Mouse (Mus musculus) stomach, embryonic 16.5 days (tissue): ENCODE measurements around the gene Pdzrn3. TPM values are rescaled to one million over a fixed set of nuclear protein-coding genes. Genes with fewer than 3 reads are reported as not detected.

Source experiments
- ATAC-seq: fragments of 200-750 bp; cut with Nextera tagmentation; 2 replicates; pipeline ENCODE4 v1.8.0; 2017; ENCODE audit warnings: moderate number of reproducible peaks, moderate TSS enrichment; ENCODE audit not compliant: insufficient read depth, low FRiP score
- H3K27ac ChIP-seq: fragments of 300-500 bp; sonication (generic); 2 replicates; pipeline ENCODE4 v1.5.1; 2014; ENCODE audit warnings: low read length
- H3K27me3 ChIP-seq: fragments of 300-500 bp; sonication (generic); 2 replicates; pipeline ENCODE4 v1.6.1; 2014; ENCODE audit warnings: low read length, control low read depth, mixed read lengths; ENCODE audit not compliant: control insufficient read depth, insufficient read depth
- H3K36me3 ChIP-seq: fragments of 300-500 bp; sonication (generic); 2 replicates; pipeline ENCODE4 v1.6.1; 2014; ENCODE audit warnings: low read length; ENCODE audit not compliant: control insufficient read depth, insufficient read depth
- H3K4me1 ChIP-seq: fragments of 300-500 bp; sonication (generic); 2 replicates; pipeline ENCODE4 v1.6.1; 2014; ENCODE audit warnings: low read length, control low read depth, mixed read lengths; ENCODE audit not compliant: control insufficient read depth, insufficient read depth
- H3K4me2 ChIP-seq: fragments of 300-500 bp; sonication (generic); 2 replicates; pipeline ENCODE4 v1.6.1; 2014; ENCODE audit warnings: low read depth, low read length, mixed read lengths
- H3K4me3 ChIP-seq: fragments of 300-500 bp; sonication (generic); replicated peaks from 2 replicates; pipeline ENCODE4 v1.5.1; 2014; ENCODE audit warnings: mild to moderate bottlenecking, low read length
- H3K9ac ChIP-seq: fragments of 300-500 bp; sonication (generic); 2 replicates; pipeline ENCODE4 v1.6.1; 2014; ENCODE audit warnings: low read length
- H3K9me3 ChIP-seq: fragments of 300-500 bp; sonication (generic); replicated peaks from 2 replicates; pipeline ENCODE4 v1.6.1; 2016; ENCODE audit warnings: low read length, control low read depth; ENCODE audit not compliant: control insufficient read depth
- WGBS: fragments of 180-500 bp; shearing (Covaris S2); extraction: QIAGEN DNeasy Blood & Tissue Kit; methylation state at CpG from one replicate; pipeline ENCODE4 v1.1.7; 2014; 5-methylcytosine and 5-hydroxymethylcytosine counted together
- polyA plus RNA-seq: library from polyadenylated mRNA; unstranded; fragments of >200 nt; fragmentation: Nextera tagmentation; extraction: Ambion mirVana; gene quantifications from 2 replicates; pipeline ENCODE4 v1.2.1, GENCODE M21; 2015

The Pdzrn3 gene
- polyA plus RNA-seq, 1 experiment from 2014 or later = 9.1 TPM

DNA sequence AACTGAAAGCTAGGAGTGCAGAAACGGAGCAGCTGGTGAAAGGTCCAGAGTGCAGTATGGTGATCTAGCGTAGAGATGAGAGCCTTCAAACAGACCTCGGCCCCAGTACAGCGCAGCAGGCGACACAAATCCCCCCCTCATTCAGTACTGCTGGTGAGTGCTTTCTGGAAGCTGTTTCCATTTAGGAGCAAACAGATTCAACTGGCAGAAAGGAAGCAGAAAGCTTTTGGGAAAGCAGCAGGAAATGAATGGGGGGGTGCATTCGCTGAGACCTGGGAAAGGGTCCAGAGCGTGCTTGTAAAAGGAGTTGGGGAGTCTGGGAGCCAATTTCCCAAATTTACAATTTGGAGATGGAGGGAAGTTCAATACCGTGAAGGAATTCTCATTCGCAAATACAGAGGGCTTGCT lies 96.9 kb downstream of the Pdzrn3 start:
- H3K27ac ChIP-seq = peak overlapping the region; percentile 61
- H3K27me3 ChIP-seq = no peaks in the 10 kb centered on the region
- no peaks in the 10 kb centered on the region for H3K9me3 ChIP-seq
- H3K9ac ChIP-seq = peak overlapping the region; percentile 40; the same call in 1 of the 2 replicates
- ATAC-seq = no peak
- no peaks in the 10 kb centered on the region for H3K36me3 ChIP-seq
- WGBS = 37% methylated on average over 9 of the region's 9 CpGs
- peaks cover 59% of the 10 kb centered on the region for H3K4me1 ChIP-seq
- no peak overlapping the region for H3K4me3 ChIP-seq
- H3K4me2 ChIP-seq = peak overlapping the region; percentile 9; the same call in 1 of the 2 replicates

DNA sequence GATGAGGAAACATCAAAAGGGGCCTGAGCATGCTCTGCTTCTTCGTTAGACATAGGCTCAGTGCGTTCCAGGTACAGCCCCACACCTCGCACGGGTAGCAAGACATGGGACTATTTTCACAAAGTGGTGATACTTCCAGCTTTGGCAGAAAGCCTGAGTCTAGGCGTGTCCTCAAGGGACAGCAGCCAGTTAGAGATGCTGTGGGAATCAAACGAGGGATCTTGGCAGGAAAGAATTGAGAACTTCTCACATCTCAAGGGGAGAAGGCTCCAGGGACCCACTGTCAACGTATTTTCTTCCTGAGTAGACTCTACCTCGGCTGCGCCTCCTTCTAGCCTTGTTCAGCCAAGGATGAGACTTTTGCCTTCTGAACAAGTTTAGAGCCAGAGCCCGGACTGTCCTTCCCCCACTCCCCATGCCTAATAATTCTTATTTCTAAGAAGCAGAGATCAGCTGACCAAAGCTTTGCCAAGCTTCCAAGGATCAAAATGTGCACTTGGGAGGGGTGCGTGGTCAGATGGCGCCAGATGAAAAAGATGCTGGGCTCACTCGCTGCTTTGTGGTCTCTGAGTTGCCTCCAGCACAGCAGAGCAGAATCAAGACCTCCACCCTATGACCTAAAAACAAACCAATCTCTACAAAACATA lies 99.3 kb downstream of the Pdzrn3 start:
- no peak overlapping the region for H3K9ac ChIP-seq

DNA sequence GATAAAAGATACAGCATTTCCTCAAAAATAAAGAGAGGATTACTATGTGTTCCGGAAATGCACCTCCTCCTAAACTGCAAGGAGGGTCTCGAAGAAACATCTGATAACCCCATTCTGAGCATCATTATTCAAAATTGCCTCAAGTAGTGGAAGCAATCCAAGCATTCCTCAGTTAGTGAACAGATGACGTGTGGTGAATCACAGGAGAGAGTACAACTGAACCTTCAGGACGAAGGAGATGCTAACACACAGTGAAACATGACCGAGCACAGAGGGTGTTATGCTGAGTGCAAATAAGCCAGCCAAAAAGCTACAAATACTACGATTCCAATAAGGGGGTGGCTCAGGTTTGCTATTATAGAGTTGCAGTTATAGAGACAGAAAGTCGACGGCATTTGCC lies 101.4 kb downstream of the Pdzrn3 start:
- no peak overlapping the region for H3K4me2 ChIP-seq
- no peak overlapping the region for H3K27ac ChIP-seq
- H3K27me3 ChIP-seq = no peaks in the 10 kb centered on the region
- no peak overlapping the region for H3K4me3 ChIP-seq
- H3K36me3 ChIP-seq = no peaks in the 10 kb centered on the region
- peaks cover 51% of the 10 kb centered on the region for H3K4me1 ChIP-seq
- no peak for ATAC-seq
- WGBS = 62% methylated on average over 8 of the region's 8 CpGs
- H3K9ac ChIP-seq = no peak overlapping the region
- no peaks in the 10 kb centered on the region for H3K9me3 ChIP-seq

More for the DNA sequence above, 99.3 kb downstream of the Pdzrn3 start:
- no peak for ATAC-seq
- H3K36me3 ChIP-seq = no peaks in the 10 kb centered on the region
- WGBS = 55% methylated on average over 13 of the region's 13 CpGs
- peaks cover 52% of the 10 kb centered on the region for H3K4me1 ChIP-seq
- H3K4me3 ChIP-seq = no peak overlapping the region
- H3K9me3 ChIP-seq = no peaks in the 10 kb centered on the region
- no peak overlapping the region for H3K4me2 ChIP-seq
- H3K27ac ChIP-seq = peak overlapping the region; percentile 34
- no peaks in the 10 kb centered on the region for H3K27me3 ChIP-seq

DNA sequence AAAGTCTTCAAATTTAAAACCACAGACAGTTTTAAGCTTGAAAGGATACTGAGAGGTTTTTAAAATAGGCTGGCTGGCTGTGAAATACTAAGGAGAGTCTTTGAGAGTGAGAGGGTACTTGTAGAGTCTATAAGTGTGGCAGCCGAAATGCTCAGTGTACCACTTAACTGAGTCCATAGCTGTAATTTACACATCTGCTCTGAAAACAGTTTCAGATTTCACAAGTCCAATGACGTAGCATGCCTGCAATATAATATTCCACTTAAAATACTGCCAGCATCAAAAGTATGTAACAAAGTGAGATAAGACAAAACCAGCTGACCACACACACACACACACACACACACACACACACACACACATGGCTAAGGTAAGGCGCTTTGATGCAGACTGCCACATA lies 101.9 kb downstream of the Pdzrn3 start:
- H3K36me3 ChIP-seq = no peaks in the 10 kb centered on the region
- H3K4me1 ChIP-seq = peaks cover 51% of the 10 kb centered on the region
- WGBS = 85% methylated on average over 3 of the region's 3 CpGs
- H3K27me3 ChIP-seq = no peaks in the 10 kb centered on the region
- H3K27ac ChIP-seq = no peak overlapping the region
- H3K4me2 ChIP-seq = no peak overlapping the region
- no peak overlapping the region for H3K4me3 ChIP-seq
- no peaks in the 10 kb centered on the region for H3K9me3 ChIP-seq
- no peak for ATAC-seq
- H3K9ac ChIP-seq = no peak overlapping the region

DNA sequence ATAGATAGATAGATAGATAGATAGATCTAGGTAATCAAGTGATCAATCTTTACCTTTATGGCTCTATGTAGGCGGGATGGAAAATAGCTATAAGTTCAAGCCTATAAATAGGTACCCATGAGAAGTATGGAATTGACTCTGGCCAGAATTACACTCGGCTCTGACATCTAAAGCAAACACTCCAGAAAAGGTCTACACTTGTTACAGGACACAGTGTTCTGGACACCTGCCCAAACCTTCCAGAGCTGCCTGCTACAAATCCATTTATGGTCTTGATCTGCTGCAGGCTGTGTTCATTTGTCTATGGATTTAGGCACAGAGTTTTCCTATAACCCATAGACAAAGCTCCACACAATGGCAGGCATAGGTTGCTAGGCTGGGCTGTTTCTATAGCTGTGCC lies 102.9 kb downstream of the Pdzrn3 start:
- H3K4me1 ChIP-seq = peaks cover 58% of the 10 kb centered on the region
- no peak overlapping the region for H3K9ac ChIP-seq

DNA sequence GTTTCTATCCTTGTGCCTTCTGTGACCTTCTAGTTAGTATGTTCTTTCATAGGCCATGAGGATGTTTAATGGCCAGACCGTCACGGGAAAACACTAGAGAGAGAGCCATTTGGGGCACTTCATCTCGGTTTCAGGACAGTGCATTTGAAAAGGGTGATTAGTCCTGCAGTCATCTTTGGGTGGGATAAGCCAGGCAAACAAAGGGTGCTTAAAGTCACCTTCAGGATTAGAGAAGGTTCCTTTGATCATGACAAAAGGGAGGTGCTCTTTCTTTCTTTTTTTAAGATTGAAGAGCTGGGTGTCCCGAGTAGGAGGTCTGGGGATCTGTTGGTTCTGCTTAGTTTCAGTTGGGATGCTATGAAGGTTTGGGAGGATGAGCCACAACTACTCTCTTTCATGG lies 105.4 kb downstream of the Pdzrn3 start:
- Histone ChIP-seq H3K4me2 (peak overlapping the region; percentile 43), H3K27me3 (no peaks in the 10 kb centered on the region), H3K9ac (no peak overlapping the region), H3K27ac (peak overlapping the region; percentile 86), H3K36me3 (no peaks in the 10 kb centered on the region), H3K4me1 (peaks cover 62% of the 10 kb centered on the region), H3K4me3 (0 out of 2 replicates have a peak overlapping the region, but pooled peaks have one; percentile 9), H3K9me3 (no peaks in the 10 kb centered on the region)
- no peak for ATAC-seq
- 18% methylated on average over 4 of the region's 4 CpGs for WGBS

More for the DNA sequence above, 102.9 kb downstream of the Pdzrn3 start:
- H3K4me3 ChIP-seq = no peak overlapping the region
- WGBS = 48% methylated on average over 2 of the region's 2 CpGs
- no peaks in the 10 kb centered on the region for H3K36me3 ChIP-seq
- no peak overlapping the region for H3K4me2 ChIP-seq
- H3K27ac ChIP-seq = peak overlapping the region; percentile 77
- peak; percentile 31; the same call in 1 of the 2 replicates for ATAC-seq
- no peaks in the 10 kb centered on the region for H3K9me3 ChIP-seq
- no peaks in the 10 kb centered on the region for H3K27me3 ChIP-seq

DNA sequence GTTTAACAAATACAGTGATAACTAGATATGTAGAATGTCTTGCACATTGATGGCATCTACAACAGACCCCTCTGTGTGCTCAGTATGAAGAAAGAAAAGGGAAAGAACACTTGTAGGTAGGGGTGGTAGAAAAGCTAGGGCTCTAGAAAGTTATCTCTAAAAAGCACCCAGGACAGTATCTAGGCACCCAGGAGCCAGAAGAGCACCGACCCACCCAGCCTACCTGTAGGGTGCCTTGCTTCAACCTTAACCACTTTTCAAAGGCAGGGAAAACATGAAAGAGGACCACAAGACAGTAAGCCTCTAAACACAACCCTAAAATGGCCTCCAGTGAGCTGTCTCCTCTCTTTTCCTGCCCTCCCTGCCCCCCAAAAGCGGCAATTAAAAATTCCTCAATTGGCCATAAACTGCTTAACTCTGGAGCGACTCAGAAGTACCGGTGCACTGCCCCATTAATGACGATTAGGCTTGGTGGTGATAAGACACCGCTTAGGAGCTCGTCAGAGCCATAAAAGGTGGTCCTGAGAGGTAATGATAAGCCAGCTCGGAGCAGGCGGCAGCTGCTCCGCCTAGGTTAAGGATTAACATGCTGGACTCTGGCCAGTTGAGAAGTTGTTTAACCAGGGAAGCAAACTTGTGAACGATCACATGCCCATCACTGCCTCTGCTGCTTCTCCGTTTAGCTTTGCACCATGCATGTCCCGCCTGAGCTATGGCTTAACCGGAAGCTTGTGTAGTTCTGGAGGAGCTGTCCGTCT lies 106.1 kb downstream of the Pdzrn3 start:
- Histone ChIP-seq H3K9me3 (no peaks in the 10 kb centered on the region), H3K4me1 (peaks cover 61% of the 10 kb centered on the region), H3K27ac (peak overlapping the region; percentile 86), H3K36me3 (no peaks in the 10 kb centered on the region), H3K9ac (0 out of 2 replicates have a peak overlapping the region, but pooled peaks have one; percentile 20), H3K27me3 (no peaks in the 10 kb centered on the region), H3K4me2 (peak overlapping the region; percentile 43), H3K4me3 (peak overlapping the region; percentile 9; the same call in 1 of the 2 replicates)
- 25% methylated on average over 15 of the region's 15 CpGs for WGBS
- peak; percentile 77 for ATAC-seq

DNA sequence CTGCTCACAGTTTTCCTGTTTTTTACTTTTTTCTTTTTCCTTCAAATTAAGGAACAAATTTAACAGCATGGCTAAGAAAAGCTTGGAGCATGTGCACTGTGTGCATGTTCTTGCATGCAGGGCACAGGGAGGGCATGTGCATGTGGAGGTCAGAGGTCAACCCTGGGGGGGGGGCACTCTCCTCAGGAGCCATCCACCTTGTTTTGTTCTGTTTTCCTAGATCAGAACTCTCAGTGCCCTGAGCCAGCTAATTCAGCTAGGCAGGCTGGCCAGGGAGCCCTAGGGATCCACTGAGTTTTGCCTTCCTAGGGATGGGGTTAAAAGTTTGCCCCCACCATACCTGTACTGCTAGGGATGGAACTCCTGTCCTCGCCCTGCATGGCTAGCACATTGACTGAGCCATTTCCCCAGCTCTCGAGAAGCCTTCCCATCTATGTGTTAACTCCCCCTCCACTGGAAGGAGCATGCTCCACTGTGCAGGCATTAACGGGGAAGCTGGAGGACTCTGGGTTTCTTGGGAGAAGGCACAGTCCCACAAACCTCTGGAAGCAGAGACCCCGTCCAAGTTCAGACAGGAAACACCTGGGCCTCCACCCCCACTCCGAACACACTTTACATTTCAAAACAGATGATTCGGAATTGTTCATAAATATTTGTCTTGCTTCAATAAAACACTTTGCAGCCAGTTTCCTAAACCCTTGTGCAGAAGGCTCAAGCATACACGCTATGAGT lies 107.4 kb downstream of the Pdzrn3 start:
- Histone ChIP-seq H3K27ac (peak overlapping the region; percentile 86), H3K4me1 (peaks cover 62% of the 10 kb centered on the region), H3K36me3 (no peaks in the 10 kb centered on the region), H3K4me3 (no peak overlapping the region), H3K27me3 (no peaks in the 10 kb centered on the region), H3K4me2 (no peak overlapping the region), H3K9me3 (no peaks in the 10 kb centered on the region), H3K9ac (no peak overlapping the region)
- no peak for ATAC-seq
- 27% methylated on average over 7 of the region's 7 CpGs for WGBS
